Mouse (Mus musculus) CH12.LX (cell line): Measurements from ENCODE around the gene Mrpl38. TPM values are rescaled to one million over a fixed set of nuclear protein-coding genes. Genes with fewer than 3 reads are reported as not detected.

Experiments used
- DNase-seq: peaks from one replicate; pipeline ENCODE4 v3.0.0-alpha.2; 2013; ENCODE audit errors: extremely low read depth
- H3K27ac ChIP-seq: 2 replicates; pipeline ENCODE4 v1.5.1; 2012; ENCODE audit warnings: low read depth, mild to moderate bottlenecking, control low read depth, moderate library complexity; ENCODE audit not compliant: insufficient read depth
- H3K27me3 ChIP-seq: replicated peaks from 2 replicates; pipeline ENCODE3; 2012; ENCODE audit warnings: inconsistent platforms
- H3K36me3 ChIP-seq, 2 experiments: replicated peaks in 1 of 2; 2 replicates each; pipeline versions ENCODE3 to v1.6.1; 2012; ENCODE audit warnings: inconsistent platforms in 1 of 2, low read length in 1 of 2, mild to moderate bottlenecking in 1 of 2, mixed read lengths in 1 of 2, moderate library complexity in 1 of 2; ENCODE audit not compliant: control insufficient read depth in 1 of 2, insufficient read depth in 1 of 2
- H3K4me1 ChIP-seq, 2 experiments: 2 replicates each; pipeline ENCODE4 v1.6.1; 2012; ENCODE audit warnings: inconsistent platforms in 1 of 2, moderate library complexity in 1 of 2; ENCODE audit not compliant: insufficient read depth in 2 of 2, control insufficient read depth in 1 of 2
- H3K4me2 ChIP-seq: 2 replicates; pipeline ENCODE4 v1.6.1; 2012; ENCODE audit warnings: low read depth, mild to moderate bottlenecking, control low read depth; ENCODE audit not compliant: poor library complexity, insufficient read depth, severe bottlenecking
- H3K4me3 ChIP-seq, 3 experiments: fragments of 150-350 bp in 1 of 3; sonication (generic) in 1 of 3; replicated peaks in 1 of 3; 2 replicates each; pipeline versions ENCODE3 to v1.5.1; 2011 to 2012; ENCODE audit warnings: low read depth in 2 of 3, low read length in 2 of 3, mild to moderate bottlenecking in 2 of 3, moderate library complexity in 2 of 3, control low read depth in 1 of 3, improper control_type of control experiment in 1 of 3, inconsistent platforms in 1 of 3, mixed read lengths in 1 of 3; ENCODE audit not compliant: poor library complexity in 1 of 3
- H3K79me2 ChIP-seq: replicated peaks from 2 replicates; pipeline ENCODE4 v1.6.1; 2012; ENCODE audit warnings: mild to moderate bottlenecking, moderate library complexity; ENCODE audit not compliant: control insufficient read depth, poor library complexity, insufficient read depth, severe bottlenecking; ENCODE audit errors: extremely low read depth
- H3K9ac ChIP-seq: 2 replicates; pipeline ENCODE4 v1.6.1; 2012; ENCODE audit warnings: low read depth, mild to moderate bottlenecking, control low read depth, moderate library complexity; ENCODE audit not compliant: insufficient read depth
- H3K9me3 ChIP-seq: replicated peaks from 2 replicates; pipeline ENCODE3; 2012; ENCODE audit warnings: low read length, inconsistent platforms, mixed read lengths
- BHLHE40 ChIP-seq: IDR thresholded peaks from 2 replicates; pipeline ENCODE4 v1.6.1; 2011; ENCODE audit warnings: mild to moderate bottlenecking, low read depth, low read length, improper control_type of control experiment
- CHD1 ChIP-seq: IDR thresholded peaks from 2 replicates; pipeline ENCODE4 v1.6.1; 2012; ENCODE audit warnings: low read depth, low read length, improper control_type of control experiment, inconsistent platforms
- CHD2 ChIP-seq: IDR thresholded peaks from 2 replicates; pipeline ENCODE4 v1.6.1; 2011; ENCODE audit warnings: low read length, improper control_type of control experiment
- CTCF ChIP-seq, 2 experiments: IDR thresholded peaks in 1 of 2; conservative IDR thresholded peaks in 1 of 2; 2 replicates each; pipeline ENCODE4 v1.5.1; 2011 to 2012; ENCODE audit warnings: low read depth in 2 of 2, low read length in 2 of 2, improper control_type of control experiment in 1 of 2, inconsistent platforms in 1 of 2, mild to moderate bottlenecking in 1 of 2, moderate library complexity in 1 of 2
- E2F4 ChIP-seq: IDR thresholded peaks from 2 replicates; pipeline ENCODE4 v1.6.1; 2011; ENCODE audit warnings: low read depth, low read length, improper control_type of control experiment; ENCODE audit not compliant: insufficient replicate concordance
- ELF1 ChIP-seq: IDR thresholded peaks from 2 replicates; pipeline ENCODE4 v1.6.1; 2014; ENCODE audit warnings: low read depth, mild to moderate bottlenecking, inconsistent platforms, low read length, improper control_type of control experiment
- EP300 ChIP-seq: IDR thresholded peaks from 2 replicates; pipeline ENCODE4 v1.6.1; 2011; ENCODE audit warnings: low read length, improper control_type of control experiment
- ETS1 ChIP-seq: conservative IDR thresholded peaks from 2 replicates; pipeline ENCODE4 v1.6.1; 2012; ENCODE audit warnings: low read depth, mild to moderate bottlenecking, inconsistent platforms, low read length, improper control_type of control experiment, moderate library complexity
- GABPA ChIP-seq: IDR thresholded peaks from 2 replicates; pipeline ENCODE4 v1.6.1; 2012; ENCODE audit warnings: low read depth, low read length, improper control_type of control experiment, inconsistent platforms; ENCODE audit not compliant: insufficient replicate concordance
- HCFC1 ChIP-seq: IDR thresholded peaks from 2 replicates; pipeline ENCODE4 v1.6.1; 2012; ENCODE audit warnings: low read depth, mild to moderate bottlenecking, inconsistent platforms, low read length, improper control_type of control experiment
- IRF4 ChIP-seq: IDR thresholded peaks from 2 replicates; pipeline ENCODE4 v1.6.1; 2014; ENCODE audit warnings: low read depth, mild to moderate bottlenecking, inconsistent platforms, low read length, improper control_type of control experiment
- JUN ChIP-seq: IDR thresholded peaks from 2 replicates; pipeline ENCODE4 v1.6.1; 2011; ENCODE audit warnings: low read depth, mild to moderate bottlenecking, low read length, improper control_type of control experiment, moderate library complexity; ENCODE audit not compliant: insufficient read depth
- JUND ChIP-seq: conservative IDR thresholded peaks from 2 replicates; pipeline ENCODE4 v1.6.1; 2011; ENCODE audit warnings: low read depth, low read length, improper control_type of control experiment
- KAT2A ChIP-seq: IDR thresholded peaks from 2 replicates; pipeline ENCODE4 v1.6.1; 2012; ENCODE audit warnings: low read length, improper control_type of control experiment, inconsistent platforms; ENCODE audit not compliant: insufficient replicate concordance
- MAFK ChIP-seq: IDR thresholded peaks from 2 replicates; pipeline ENCODE4 v1.6.1; 2011; ENCODE audit warnings: low read length, improper control_type of control experiment; ENCODE audit not compliant: insufficient replicate concordance
- MAX ChIP-seq: IDR thresholded peaks from 2 replicates; pipeline ENCODE4 v1.6.1; 2011; ENCODE audit warnings: low read length, improper control_type of control experiment
- MAZ ChIP-seq: IDR thresholded peaks from 2 replicates; pipeline ENCODE4 v1.6.1; 2012; ENCODE audit warnings: low read depth, mild to moderate bottlenecking, inconsistent platforms, low read length, improper control_type of control experiment, moderate library complexity
- MEF2A ChIP-seq: IDR thresholded peaks from 2 replicates; pipeline ENCODE4 v1.6.1; 2014; ENCODE audit warnings: low read depth, mild to moderate bottlenecking, inconsistent platforms, low read length, improper control_type of control experiment, borderline replicate concordance
- MXI1 ChIP-seq: IDR thresholded peaks from 2 replicates; pipeline ENCODE4 v1.6.1; 2011; ENCODE audit warnings: mild to moderate bottlenecking, low read depth, low read length, improper control_type of control experiment
- MYC ChIP-seq: IDR thresholded peaks from 2 replicates; pipeline ENCODE4 v1.6.1; 2011; ENCODE audit warnings: low read depth, mild to moderate bottlenecking, improper control_type of control experiment, low read length
- NELFE ChIP-seq: IDR thresholded peaks from 2 replicates; pipeline ENCODE4 v1.6.1; 2011; ENCODE audit warnings: low read depth, low read length, improper control_type of control experiment
- NRF1 ChIP-seq: IDR thresholded peaks from 2 replicates; pipeline ENCODE4 v1.6.1; 2014; ENCODE audit warnings: low read depth, mild to moderate bottlenecking, inconsistent platforms, low read length, improper control_type of control experiment, moderate library complexity
- PAX5 ChIP-seq: IDR thresholded peaks from 2 replicates; pipeline ENCODE4 v1.6.1; 2012; ENCODE audit warnings: low read length, inconsistent platforms, mixed read lengths
- POLR2A ChIP-seq: IDR thresholded peaks from 2 replicates; pipeline ENCODE4 v1.6.1; 2011; ENCODE audit warnings: low read depth, mild to moderate bottlenecking, improper control_type of control experiment, low read length
- POLR2AphosphoS2 ChIP-seq: IDR thresholded peaks from 2 replicates; pipeline ENCODE4 v1.6.1; 2011; ENCODE audit warnings: low read depth, low read length, improper control_type of control experiment
- RAD21 ChIP-seq: IDR thresholded peaks from 2 replicates; pipeline ENCODE4 v1.6.1; 2011; ENCODE audit warnings: low read depth, mild to moderate bottlenecking, low read length, improper control_type of control experiment, moderate library complexity
- RCOR1 ChIP-seq: conservative IDR thresholded peaks from 2 replicates; pipeline ENCODE4 v1.6.1; 2012; ENCODE audit warnings: low read depth, mild to moderate bottlenecking, inconsistent platforms, low read length, improper control_type of control experiment
- SIN3A ChIP-seq: IDR thresholded peaks from 2 replicates; pipeline ENCODE4 v1.6.1; 2012; ENCODE audit warnings: low read length, improper control_type of control experiment, inconsistent platforms
- SMC3 ChIP-seq: IDR thresholded peaks from 2 replicates; pipeline ENCODE4 v1.6.1; 2011; ENCODE audit warnings: low read depth, low read length, improper control_type of control experiment
- TBP ChIP-seq: conservative IDR thresholded peaks from 2 replicates; pipeline ENCODE4 v1.6.1; 2011; ENCODE audit warnings: low read depth, low read length, improper control_type of control experiment
- TCF12 ChIP-seq: IDR thresholded peaks from 2 replicates; pipeline ENCODE4 v1.6.1; 2014; ENCODE audit warnings: low read depth, mild to moderate bottlenecking, inconsistent platforms, low read length, improper control_type of control experiment
- UBTF ChIP-seq: IDR thresholded peaks from 2 replicates; pipeline ENCODE4 v1.6.1; 2012; ENCODE audit warnings: low read depth, mild to moderate bottlenecking, inconsistent platforms, low read length, improper control_type of control experiment, moderate library complexity
- USF1 ChIP-seq: IDR thresholded peaks from 2 replicates; pipeline ENCODE4 v1.6.1; 2014; ENCODE audit warnings: low read depth, mild to moderate bottlenecking, inconsistent platforms, low read length, improper control_type of control experiment
- USF2 ChIP-seq: conservative IDR thresholded peaks from 2 replicates; pipeline ENCODE4 v1.6.1; 2011; ENCODE audit warnings: low read depth, low read length, improper control_type of control experiment
- ZC3H11A ChIP-seq: IDR thresholded peaks from 2 replicates; pipeline ENCODE4 v1.6.1; 2012; ENCODE audit warnings: low read depth, mild to moderate bottlenecking, inconsistent platforms, low read length, improper control_type of control experiment
- ZMIZ1 ChIP-seq: IDR thresholded peaks from 2 replicates; pipeline ENCODE4 v1.6.1; 2012; ENCODE audit warnings: low read depth, mild to moderate bottlenecking, inconsistent platforms, low read length, improper control_type of control experiment
- ZNF384 ChIP-seq: IDR thresholded peaks from 2 replicates; pipeline ENCODE4 v1.6.1; 2012; ENCODE audit warnings: low read depth, low read length, improper control_type of control experiment, inconsistent platforms
- dilution Hi-C: fragments of 300-500 bp; cut with MboI; formaldehyde crosslinking; loops from 2 replicates; pipeline ENCODE4 v1.14.3; 2020; ENCODE audit warnings: low sequenced_read_pairs; ENCODE audit not compliant: extremely low pct_unique_long_range_greater_than_20kb, extremely low pct_ligation_motif_present
- in situ Hi-C: fragments of 300-500 bp; cut with MboI; formaldehyde crosslinking; loops from 3 replicates; pipeline ENCODE4 v1.14.3; 2019; ENCODE audit warnings: low sequenced_read_pairs, low pct_ligation_motif_present, low pct_unique_long_range_greater_than_20kb, mixed read lengths
- polyA plus RNA-seq: library from polyadenylated mRNA; unstranded; fragments of >175 nt; gene quantifications from 2 replicates; pipeline ENCODE4 v1.2.1, GENCODE M21; 2012; ENCODE audit warnings: low read depth; ENCODE audit not compliant: insufficient read length
- total RNA-seq, 2 experiments: library from RNA; depleted of rRNA; stranded (reverse); fragments of 300-350 nt in 1 of 2; fragments of >200 nt in 1 of 2; gene quantifications; 2 replicates each; pipeline ENCODE4 v1.2.3; 2012 to 2014

The Mrpl38 gene
- total and polyA plus RNA-seq, 3 experiments: 109 to 188 (median 157) TPM

DNA sequence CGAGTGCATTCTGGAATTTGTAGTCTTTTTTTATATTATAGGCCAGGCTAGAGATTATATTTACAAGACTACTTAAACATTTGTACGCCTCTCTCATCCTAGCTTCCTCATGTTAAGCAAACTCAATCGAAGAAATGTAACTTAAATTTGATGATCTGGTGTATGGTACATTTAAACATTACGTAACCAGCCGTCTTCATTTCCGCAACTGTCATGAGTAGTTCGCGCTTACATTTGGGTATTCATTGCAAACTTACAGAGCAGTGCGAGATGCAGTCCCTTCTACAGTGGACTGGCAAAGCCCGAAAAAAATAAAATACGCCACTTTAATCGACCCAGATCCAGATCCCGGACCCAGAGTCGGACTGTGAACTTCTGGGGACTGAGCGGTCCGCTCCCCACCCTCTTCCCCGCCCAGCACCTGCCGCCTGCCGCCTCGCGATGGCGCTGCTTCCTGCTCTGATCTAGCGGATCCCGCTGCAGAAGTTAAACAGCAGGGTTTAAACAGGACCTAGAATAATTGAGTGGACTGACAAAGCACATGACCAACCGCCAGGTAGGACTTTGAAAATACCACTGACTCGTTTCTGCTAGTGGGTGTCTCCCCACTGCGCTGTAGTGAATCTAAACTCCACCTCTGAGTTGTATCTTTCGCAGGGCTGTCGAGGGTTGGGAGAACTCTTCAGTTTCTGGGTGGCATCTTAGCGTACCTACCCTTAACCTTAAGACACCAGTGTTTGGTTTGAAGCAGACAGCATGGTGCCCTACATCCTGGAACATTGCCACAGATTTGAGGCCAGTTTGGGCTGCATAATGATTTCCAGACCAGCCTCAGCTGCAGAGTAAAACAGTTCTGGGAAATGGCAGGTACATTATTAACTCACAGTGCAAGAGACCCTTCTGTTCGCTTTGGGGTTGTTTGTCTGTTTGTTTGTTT, 51.2 kb downstream of the Mrpl38 start:
- H3K36me3 ChIP-seq: peaks cover 15 to 31% of the 10 kb centered on the region in 2 experiments
- dilution Hi-C loops (no loop called here), in situ Hi-C loops (loop anchor here (5.0 kb wide), 1 partner anchor 45 kb away; the partner anchor contains the start of gene Trim65)
- peaks cover 16% of the 10 kb centered on the region for H3K79me2 ChIP-seq
- peak; percentile 90 for DNase-seq
- no peaks in the 10 kb centered on the region for H3K27me3 ChIP-seq
- no peaks in the 10 kb centered on the region for H3K9me3 ChIP-seq
- peak overlapping the region; percentile 86 for H3K4me2 ChIP-seq
- H3K4me1 ChIP-seq: peaks cover 3 to 35% of the 10 kb centered on the region in 2 experiments
- peak overlapping the region; percentile 46 for H3K27ac ChIP-seq
- peak overlapping the region; percentile 58 for H3K9ac ChIP-seq
- peak overlapping the region; percentile 51 to 96 (median 63) for H3K4me3 ChIP-seq
- peak; percentile 63 for TF ChIP-seq USF1
- no peak for TF ChIP-seq RCOR1
- TF ChIP-seq UBTF: peak; percentile 56; the same call in 1 of the 2 replicates
- TF ChIP-seq ETS1: 0 out of 2 replicates have a peak, but pooled peaks have one; percentile 39
- TF ChIP-seq ZMIZ1: 0 out of 2 replicates have a peak, but pooled peaks have one; percentile 59
- TF ChIP-seq CHD2: no peak
- peak; percentile 56; the same call in 1 of the 2 replicates for TF ChIP-seq NRF1
- 0 out of 2 replicates have a peak, but pooled peaks have one; percentile 16 for TF ChIP-seq E2F4
- peak; percentile 22 for TF ChIP-seq ZC3H11A
- peak; percentile 76; the same call in 1 of the 2 replicates for TF ChIP-seq MYC
- 0 out of 2 replicates have a peak, but pooled peaks have one; percentile 22 for TF ChIP-seq ZNF384
- no peak for TF ChIP-seq GABPA
- TF ChIP-seq PAX5: no peak
- TF ChIP-seq KAT2A: no peak
- peak; percentile 66 for TF ChIP-seq POLR2A
- TF ChIP-seq JUND: peak; percentile 62; the same call in 1 of the 2 replicates
- peak; percentile 87 for TF ChIP-seq MXI1
- TF ChIP-seq EP300: no peak
- no peak for TF ChIP-seq USF2
- TF ChIP-seq CHD1: no peak
- TF ChIP-seq BHLHE40: peak; percentile 79
- peak; percentile 92 for TF ChIP-seq MAX
- peak; percentile 52; the same call in 1 of the 2 replicates for TF ChIP-seq MEF2A
- peak; percentile 78 for TF ChIP-seq IRF4
- TF ChIP-seq JUN: no peak; the same call in 1 of the 2 replicates
- TF ChIP-seq SIN3A: peak; percentile 26
- peak; percentile 90 for TF ChIP-seq NELFE
- 0 out of 2 replicates have a peak, but pooled peaks have one; percentile 54 for TF ChIP-seq POLR2AphosphoS2
- peak; percentile 40 for TF ChIP-seq HCFC1
- peak; percentile 74 for TF ChIP-seq RAD21
- no peak for TF ChIP-seq MAFK
- peak; percentile 70 for TF ChIP-seq SMC3
- no peak for TF ChIP-seq TBP
- no peak; the same call in none of the 2 replicates for TF ChIP-seq ELF1
- peak; percentile 78 for TF ChIP-seq TCF12
- peak; percentile 89 for TF ChIP-seq MAZ
- TF ChIP-seq CTCF (conservative IDR thresholded peaks at IDR 0.05 in 1 of 2, IDR thresholded peaks at IDR 0.05 in 1 of 2; ENCODE audit: low read depth in 2 of 2, low read length in 2 of 2): peak; percentile 8 to 94; a peak in 2 of 4 replicates
